Mouse (Mus musculus) E14TG2a.4 (cell line): ENCODE results near the gene Ctxn1.

Source experiments
- CTCF ChIP-seq: conservative IDR thresholded peaks from 2 replicates; pipeline ENCODE4 v1.5.1; 2014; ENCODE audit warnings: low read length
- NANOG ChIP-seq: IDR thresholded peaks from 2 replicates; pipeline ENCODE4 v1.6.1; 2014; ENCODE audit warnings: borderline replicate concordance, low read length, mixed read lengths

DNA sequence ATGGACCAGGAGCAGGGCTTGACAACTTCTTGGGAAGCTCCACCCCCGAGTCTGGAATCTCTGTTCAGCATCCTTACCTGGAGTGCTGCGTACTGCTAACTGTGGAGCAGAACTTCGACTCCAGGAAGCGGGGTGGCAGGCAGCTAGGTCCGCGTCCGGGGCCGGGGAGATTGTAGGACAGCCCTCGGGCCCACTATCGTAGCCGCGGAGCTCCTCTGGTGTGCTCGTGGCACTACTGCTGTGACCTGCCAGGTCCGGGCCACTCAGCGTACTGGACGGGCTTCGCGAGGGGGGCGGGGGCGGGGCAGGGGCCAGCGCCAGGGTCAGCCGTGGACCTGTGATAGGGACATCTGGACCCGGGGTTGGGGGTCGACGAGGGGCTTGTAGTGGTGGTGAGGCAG, 46.3 kb downstream of the Ctxn1 start:
- TF ChIP-seq CTCF (no peak), NANOG (no peak)
